Mouse (Mus musculus): ENCODE results near the gene Ppargc1a.

- no peak for TF ChIP-seq CTCF (IDR thresholded peaks at IDR 0.05; ENCODE audit: borderline replicate concordance, extremely low read depth, insufficient read depth, insufficient read length)
- TF ChIP-seq POLR2A (IDR thresholded peaks at IDR 0.05; ENCODE audit: borderline replicate concordance, extremely low read depth, insufficient read depth, insufficient read length, poor library complexity, severe bottlenecking): no peak
These were observed 33.1 kb downstream of the Ppargc1a start for GRCm38 (mm10) chr5:51534456-51534855.

Measured in brain, embryonic 14.5 days (tissue).